Mouse (Mus musculus) cerebral cortex, adult 2 months (tissue): ENCODE results near the gene Cyp2c23.

Experiments used
- WGBS: fragments of 180-500 bp; shearing (Covaris S2); methylation state at CpG from one replicate; pipeline ENCODE4 v1.1.7; 2018; 5-methylcytosine and 5-hydroxymethylcytosine counted together

Gene Cyp2c23

GRCm38 (mm10) chr19:44024921-44025585 is 4.0 kb downstream of the Cyp2c23 start:
- 64% methylated on average over 13 of the region's 13 CpGs for WGBS

- 65% methylated on average over 5 of the region's 5 CpGs for WGBS
Measured at GRCm38 (mm10) chr19:44023066-44023465, 5.9 kb downstream of the Cyp2c23 start.

- WGBS = 89% methylated on average over 4 of the region's 4 CpGs
Measured at GRCm38 (mm10) chr19:44021502-44021901, 7.5 kb downstream of the Cyp2c23 start.

- 58% methylated on average over 7 of the region's 7 CpGs for WGBS
Measured at GRCm38 (mm10) chr19:44019739-44020138, 9.3 kb downstream of the Cyp2c23 start.

- WGBS = 79% methylated on average over 6 of the region's 6 CpGs
Measured at GRCm38 (mm10) chr19:44013862-44014261, 15.1 kb downstream of the Cyp2c23 start.

GRCm38 (mm10) chr19:44008784-44009183 is 20.2 kb downstream of the Cyp2c23 start:
- 38% methylated on average over 15 of the region's 15 CpGs for WGBS

- 28% methylated on average over 12 of the region's 12 CpGs for WGBS
Measured at GRCm38 (mm10) chr19:44007186-44007585, 21.8 kb downstream of the Cyp2c23 start.

- 77% methylated on average over 4 of the region's 4 CpGs for WGBS
Measured at GRCm38 (mm10) chr19:44005025-44005424, 24.0 kb downstream of the Cyp2c23 start.

GRCm38 (mm10) chr19:44004261-44004660 is 24.7 kb downstream of the Cyp2c23 start:
- WGBS = 97% methylated on average over 2 of the region's 2 CpGs

- WGBS = 71% methylated on average over 5 of the region's 5 CpGs
Measured at GRCm38 (mm10) chr19:44000720-44001119, 28.3 kb downstream of the Cyp2c23 start.

- 82% methylated on average over 1 of the region's 1 CpGs for WGBS
Measured at GRCm38 (mm10) chr19:44000061-44000460, 28.9 kb downstream of the Cyp2c23 start.

GRCm38 (mm10) chr19:43998802-43999527 is 30.0 kb downstream of the Cyp2c23 start:
- WGBS = 89% methylated on average over 11 of the region's 11 CpGs

- WGBS = 51% methylated on average over 10 of the region's 10 CpGs
Measured at GRCm38 (mm10) chr19:43998101-43998500, 30.9 kb downstream of the Cyp2c23 start.

- 69% methylated on average over 7 of the region's 7 CpGs for WGBS
Measured at GRCm38 (mm10) chr19:43995427-43995826, 33.6 kb downstream of the Cyp2c23 start.

- 59% methylated on average over 4 of the region's 4 CpGs for WGBS
Measured at GRCm38 (mm10) chr19:43992464-43992863, 36.5 kb downstream of the Cyp2c23 start.

- WGBS = 77% methylated on average over 8 of the region's 8 CpGs
Measured at GRCm38 (mm10) chr19:43990362-43990761, 38.6 kb downstream of the Cyp2c23 start.

GRCm38 (mm10) chr19:43986069-43986794 is 42.8 kb downstream of the Cyp2c23 start, which contains the start of gene Cpn1:
Cpn1 (minus strand) TSS chr19:43986556.
- WGBS = 34% methylated on average over 30 of the region's 30 CpGs

GRCm38 (mm10) chr19:43981992-43982391 is 47.0 kb downstream of the Cyp2c23 start:
- 95% methylated on average over 5 of the region's 5 CpGs for WGBS

GRCm38 (mm10) chr19:43980711-43981110 is 48.3 kb downstream of the Cyp2c23 start:
- WGBS = 94% methylated on average over 17 of the region's 17 CpGs

GRCm38 (mm10) chr19:43977799-43978198 is 51.2 kb downstream of the Cyp2c23 start:
- WGBS = 54% methylated on average over 3 of the region's 3 CpGs

GRCm38 (mm10) chr19:43976661-43977060 is 52.3 kb downstream of the Cyp2c23 start:
- WGBS = 62% methylated on average over 6 of the region's 6 CpGs

GRCm38 (mm10) chr19:43974221-43974620 is 54.8 kb downstream of the Cyp2c23 start:
- WGBS = 74% methylated on average over 6 of the region's 6 CpGs
